Mouse (Mus musculus) testis, adult 10 weeks (tissue): ENCODE data around the gene Hyal5. TPM values are rescaled to one million over a fixed set of nuclear protein-coding genes. Genes with fewer than 3 reads are reported as not detected.

Experiments used
- polyA plus RNA-seq: library from polyadenylated mRNA; stranded (reverse); fragments of 350-450 nt; fragmentation: Illumina TruSeq; extraction: RNeasy Lipid Tissue Mini Kit (QIAGEN cat#74804); gene quantifications from one replicate; pipeline ENCODE4 v1.2.3, GENCODE M21; 2014; ENCODE audit warnings: low read depth, low replicate concordance

Hyal5 gene
- 428 TPM for polyA plus RNA-seq

DNA sequence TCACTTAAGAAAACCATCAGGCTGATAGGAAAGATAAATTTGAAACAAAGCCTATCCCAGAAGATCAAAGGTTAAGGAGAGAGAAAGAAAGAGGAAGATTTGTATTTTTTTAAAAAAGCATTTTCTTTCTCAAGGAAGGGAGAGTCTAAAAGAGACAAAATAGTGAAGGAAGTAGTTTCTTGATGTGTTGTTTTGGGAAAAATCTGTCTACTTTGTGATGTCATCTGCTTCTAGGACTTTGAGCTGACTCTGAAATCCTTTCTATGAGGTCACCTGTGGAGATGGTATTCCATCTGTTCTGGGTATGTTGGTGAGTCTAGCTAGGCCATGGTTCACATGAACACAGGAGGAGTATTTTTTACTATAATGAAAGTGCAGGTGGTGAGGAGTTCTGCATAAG is at the start of gene Hyal5:
Hyal5 (plus strand) TSS at position 301 of the 400 bp plus-strand sequence.

Other genes starting within 250 kb of the Hyal5 start
- gene Wasl, start 193.0 kb upstream of the Hyal5 start, polyA plus RNA-seq = 36.6 TPM
- 189 TPM for gene Hyal6, start 124.8 kb upstream of the Hyal5 start, polyA plus RNA-seq
- gene Hyal4, start 109.7 kb upstream of the Hyal5 start, polyA plus RNA-seq = 1.3 TPM
- 265 TPM for gene Spam1, start 66.8 kb upstream of the Hyal5 start, polyA plus RNA-seq
- 0.04 TPM for gene Tmem229a, start 98.3 kb downstream of the Hyal5 start, polyA plus RNA-seq